Mouse (Mus musculus): ENCODE measurements around the gene Desi2. TPM values are rescaled to one million over a fixed set of nuclear protein-coding genes. Genes with fewer than 3 reads are reported as not detected.
"Not testable (repeated sequence)": the region's sequence is repeated elsewhere in the genome, so short reads cannot be mapped to it uniquely, and the experiment has no call there.

Gene Desi2
- polyA plus RNA-seq (2012; rRNA removed) (2.9 and 3.7 TPM in 2 replicates), polyA plus RNA-seq (2014; fragmentation: Nextera tagmentation; extraction: Ambion mirVana) (6.2 and 6.5 TPM in 2 replicates)

DNA sequence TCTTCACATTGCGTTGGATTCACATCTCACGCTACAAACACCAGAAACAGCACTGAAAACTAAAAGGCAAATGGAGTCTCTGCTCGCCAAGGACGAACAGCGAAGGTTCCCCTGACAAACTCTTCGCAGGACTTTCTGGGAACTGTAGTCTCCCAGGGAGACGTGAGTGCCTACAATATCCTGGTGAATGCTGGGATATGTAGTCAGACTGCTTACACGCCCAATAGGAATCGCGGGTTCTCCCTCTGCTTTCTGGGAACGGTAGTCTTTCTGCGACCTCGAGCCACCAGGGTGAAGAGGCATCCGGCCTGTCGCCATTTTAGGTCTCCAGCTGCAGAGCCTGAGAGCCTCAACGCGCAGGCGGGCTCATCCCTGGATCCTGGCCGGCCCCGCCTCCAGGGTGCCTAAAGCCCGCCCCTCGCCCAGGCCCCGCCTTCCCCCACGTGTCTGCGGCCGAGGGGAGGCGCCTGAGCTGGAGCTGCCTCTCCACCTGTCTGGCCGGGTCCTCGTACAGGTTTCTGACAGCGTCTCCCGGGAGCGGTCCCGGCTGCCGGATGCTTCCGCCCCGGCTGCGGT is at the start of gene Desi2:
Gene Desi2, plus strand, starts transcription at position 202 of the 576 bp plus-strand sequence.
- WGBS (ENCODE audit: insufficient replicate concordance) = under 1% methylated on average over 37 of the region's 37 CpGs

DNA sequence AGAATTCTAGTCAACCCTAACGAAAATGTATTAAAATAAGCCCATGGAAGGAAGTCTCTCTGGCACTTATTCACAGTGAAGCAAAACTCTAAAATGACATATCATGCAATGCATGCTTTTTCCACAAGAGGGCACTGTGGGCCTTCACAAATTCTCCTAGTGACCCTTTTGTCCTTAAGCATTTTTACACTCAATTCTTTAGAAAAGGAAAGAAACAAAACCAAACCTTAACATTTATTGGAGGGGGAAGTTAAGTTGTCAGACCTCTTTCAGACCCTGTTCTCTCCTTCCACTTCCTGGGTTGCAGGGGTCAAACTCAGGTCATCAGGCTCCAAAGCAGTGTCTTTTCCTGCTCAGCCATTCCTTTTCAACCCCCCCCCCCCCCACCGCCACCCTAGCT is 40.7 kb upstream of the Desi2 start:
- ATAC-seq (ENCODE audit: insufficient read depth); H3K9me3 ChIP-seq (ENCODE audit: control insufficient read depth, low read length); H3K27me3 ChIP-seq (ENCODE audit: control insufficient read depth, insufficient read depth, low read length); H3K4me2 ChIP-seq (ENCODE audit: low read depth); H3K4me1 ChIP-seq (replicated peaks; ENCODE audit: control insufficient read depth in 2 of 2, insufficient read depth in 2 of 2, low read length in 1 of 2); H3K4me3 ChIP-seq (ENCODE audit: insufficient read depth in 1 of 2, low read depth in 2 of 2, low read length in 2 of 2); H3K27ac ChIP-seq; H3K9ac ChIP-seq (replicated peaks); H3K36me3 ChIP-seq (replicated peaks; ENCODE audit: control insufficient read depth, insufficient read depth, low read depth); DNase-seq (ENCODE audit: low read depth in 3 of 3, low spot score in 3 of 3): not testable (repeated sequence)
- TF ChIP-seq CTCF (IDR thresholded peaks at IDR 0.05; ENCODE audit: low read depth) = peak; percentile 48
- WGBS (ENCODE audit: insufficient replicate concordance) = 14% methylated on average over 2 of the region's 2 CpGs

More for the DNA sequence above, at the start of gene Desi2:
- not testable (repeated sequence) for H3K27ac ChIP-seq; H3K36me3 ChIP-seq (replicated peaks; ENCODE audit: control insufficient read depth, insufficient read depth, low read depth); H3K4me1 ChIP-seq (replicated peaks; ENCODE audit: control insufficient read depth in 2 of 2, insufficient read depth in 2 of 2, low read length in 1 of 2); H3K27me3 ChIP-seq (ENCODE audit: control insufficient read depth, insufficient read depth, low read length); H3K9me3 ChIP-seq (ENCODE audit: control insufficient read depth, low read length)
- H3K4me3 ChIP-seq (ENCODE audit: insufficient read depth in 1 of 2, low read depth in 2 of 2, low read length in 2 of 2) = peak within 1 kb of the TSS; percentile 60 to 66
- peak; percentile 89 to 94 (median 92) for DNase-seq (ENCODE audit: low read depth in 3 of 3, low spot score in 3 of 3)
- H3K9ac ChIP-seq (replicated peaks) = peak within 1 kb of the TSS; percentile 72
- H3K4me2 ChIP-seq (ENCODE audit: low read depth) = peak within 1 kb of the TSS; percentile 87
- ATAC-seq (ENCODE audit: insufficient read depth) = peak; percentile 97

DNA sequence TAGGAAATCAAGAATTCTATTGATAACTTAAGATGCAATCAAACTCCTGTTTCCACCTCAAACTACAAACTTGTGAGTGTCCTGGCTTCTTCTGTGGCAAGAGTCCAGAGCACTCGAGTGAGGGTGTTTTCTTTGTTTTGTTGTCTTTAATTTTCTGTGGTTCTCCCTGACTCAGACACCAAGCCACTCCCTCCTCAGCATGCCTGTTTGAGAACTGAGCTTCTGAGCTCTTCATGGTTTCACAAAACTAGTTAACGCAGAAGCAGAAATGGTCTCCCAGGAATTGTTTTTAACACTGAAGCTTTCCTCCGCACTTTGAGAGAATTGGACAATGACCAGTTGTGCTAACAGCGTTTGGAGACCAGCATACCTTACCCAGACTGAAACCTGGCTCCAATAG is 40.3 kb upstream of the Desi2 start:
- DNase-seq (ENCODE audit: low read depth in 3 of 3, low spot score in 3 of 3); H3K9me3 ChIP-seq (ENCODE audit: control insufficient read depth, low read length): not testable (repeated sequence)

DNA sequence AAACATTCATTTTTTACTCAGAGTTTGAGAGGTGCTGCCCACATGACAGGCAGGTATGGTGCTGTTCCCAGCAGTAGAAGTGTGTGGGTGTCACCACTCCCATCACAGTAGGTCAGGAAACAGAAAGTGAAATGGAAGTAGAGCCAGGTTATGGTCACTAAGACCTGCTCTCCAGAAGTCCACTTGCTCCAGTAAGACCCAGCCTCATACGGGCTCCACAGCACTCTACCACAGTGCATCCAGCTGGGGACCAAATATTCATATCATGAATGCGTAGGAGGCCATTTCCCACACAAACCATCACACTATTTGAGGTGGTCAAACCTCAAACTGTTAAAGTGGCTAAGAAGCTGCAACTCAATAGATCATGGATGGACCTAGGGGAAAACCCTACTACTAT is 5.0 kb upstream of the Desi2 start:
- Histone ChIP-seq H3K27ac (no peak overlapping the region), H3K4me2 (ENCODE audit: low read depth) (no peak overlapping the region), H3K27me3 (ENCODE audit: control insufficient read depth, insufficient read depth, low read length) (no peaks in the 10 kb centered on the region), H3K4me3 (ENCODE audit: insufficient read depth in 1 of 2, low read depth in 2 of 2, low read length in 2 of 2) (no peak overlapping the region), H3K4me1 (replicated peaks; ENCODE audit: control insufficient read depth in 2 of 2, insufficient read depth in 2 of 2, low read length in 1 of 2) (no peaks in the 10 kb centered on the region; a peak in 1 of 4 replicates), H3K9me3 (ENCODE audit: control insufficient read depth, low read length) (no peaks in the 10 kb centered on the region), H3K9ac (replicated peaks) (no peak overlapping the region), H3K36me3 (replicated peaks; ENCODE audit: control insufficient read depth, insufficient read depth, low read depth) (no peaks in the 10 kb centered on the region)
- no peak for DNase-seq (ENCODE audit: low read depth in 3 of 3, low spot score in 3 of 3)
- ATAC-seq (ENCODE audit: insufficient read depth) = no peak
- WGBS (ENCODE audit: insufficient replicate concordance) = 72% methylated on average over 2 of the region's 2 CpGs
- TF ChIP-seq CTCF (IDR thresholded peaks at IDR 0.05; ENCODE audit: low read depth) = no peak
- TF ChIP-seq EP300 (IDR thresholded peaks at IDR 0.05; ENCODE audit: low read depth) = no peak

More for the DNA sequence above, 40.3 kb upstream of the Desi2 start:
- H3K9ac ChIP-seq (replicated peaks); ATAC-seq (ENCODE audit: insufficient read depth); H3K27ac ChIP-seq; H3K4me2 ChIP-seq (ENCODE audit: low read depth); H3K4me1 ChIP-seq (replicated peaks; ENCODE audit: control insufficient read depth in 2 of 2, insufficient read depth in 2 of 2, low read length in 1 of 2); H3K4me3 ChIP-seq (ENCODE audit: insufficient read depth in 1 of 2, low read depth in 2 of 2, low read length in 2 of 2); H3K36me3 ChIP-seq (replicated peaks; ENCODE audit: control insufficient read depth, insufficient read depth, low read depth); H3K27me3 ChIP-seq (ENCODE audit: control insufficient read depth, insufficient read depth, low read length): not testable (repeated sequence)
- 74% methylated on average over 3 of the region's 4 CpGs for WGBS (ENCODE audit: insufficient replicate concordance)

DNA sequence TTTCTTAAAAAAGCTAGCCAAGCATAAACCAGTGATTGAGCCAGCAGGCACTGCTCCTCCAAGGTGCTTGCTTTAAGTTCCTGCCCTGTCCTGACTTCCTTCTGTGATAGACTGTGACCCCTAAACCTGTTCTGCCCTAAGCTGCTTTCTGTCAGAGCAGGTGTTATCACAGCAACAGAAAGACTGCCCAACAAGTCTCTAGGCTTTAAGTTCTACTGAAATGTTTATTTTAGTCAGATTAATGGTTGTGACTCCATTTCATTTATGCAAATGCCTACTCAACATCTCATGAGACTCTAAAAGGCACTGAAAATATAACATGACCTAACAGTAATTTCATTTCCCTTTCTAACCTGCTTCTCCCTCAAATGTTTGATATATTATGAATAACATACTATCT is 1.6 kb upstream of the Desi2 start:
- Histone ChIP-seq H3K9ac (replicated peaks) (no peak overlapping the region), H3K4me2 (ENCODE audit: low read depth) (no peak overlapping the region), H3K4me3 (ENCODE audit: insufficient read depth in 1 of 2, low read depth in 2 of 2, low read length in 2 of 2) (no peak overlapping the region), H3K4me1 (replicated peaks; ENCODE audit: control insufficient read depth in 2 of 2, insufficient read depth in 2 of 2, low read length in 1 of 2) (peaks cover 0 to 7% of the 10 kb centered on the region in 2 experiments; a peak in 3 of 4 replicates), H3K27ac (no peak overlapping the region), H3K9me3 (ENCODE audit: control insufficient read depth, low read length) (no peaks in the 10 kb centered on the region), H3K36me3 (replicated peaks; ENCODE audit: control insufficient read depth, insufficient read depth, low read depth) (no peaks in the 10 kb centered on the region), H3K27me3 (ENCODE audit: control insufficient read depth, insufficient read depth, low read length) (no peaks in the 10 kb centered on the region)
- DNase-seq (ENCODE audit: low read depth in 3 of 3, low spot score in 3 of 3) (no peak), ATAC-seq (ENCODE audit: insufficient read depth) (no peak)
- no peak for TF ChIP-seq CTCF (IDR thresholded peaks at IDR 0.05; ENCODE audit: low read depth)
- TF ChIP-seq EP300 (IDR thresholded peaks at IDR 0.05; ENCODE audit: low read depth) = no peak

Data from liver, embryonic 14.5 days (tissue).